In genomic region chr17:83895321-83895770, GRCm38 (mm10) we compare ENCODE assay signal across 9 mouse cellular contexts. TPM values are rescaled to one million over a fixed set of nuclear protein-coding genes. Genes with fewer than 3 reads are reported as not detected.
DNase-seq lines count a peak whose midpoint lies in the region; ATAC-seq lines count a peak whose summit lies in the region.
"Had no signal": no experiment of that assay in that cellular context is flagged by ENCODE, and none has a peak within 500 bp of the region (broad histone marks: within the 10 kb centered on the region; RNA-seq: fewer than 3 reads in every experiment).

No protein-coding gene starts in this region.

- H3K27ac ChIP-seq in hindbrain, embryonic 10.5 days: peak overlapping the region; percentile 30; the same call in 1 of the 2 replicates
- H3K27ac ChIP-seq in hindbrain, embryonic 13.5 days: no peak overlapping the region
- H3K27ac ChIP-seq in heart, embryonic 13.5 days (replicated peaks): peak overlapping the region; percentile 80

- 64% methylated on average over 8 of the region's 8 CpGs for WGBS in hindbrain, embryonic 10.5 days
- WGBS in hindbrain, embryonic 13.5 days: 50% methylated on average over 8 of the region's 8 CpGs
- 40% methylated on average over 8 of the region's 8 CpGs for WGBS in heart, embryonic 13.5 days

- peaks cover 38% of the 10 kb centered on the region for H3K4me1 ChIP-seq in hindbrain, embryonic 10.5 days (replicated peaks)
- H3K4me1 ChIP-seq in hindbrain, embryonic 13.5 days (replicated peaks): peaks cover 5% of the 10 kb centered on the region
- H3K4me1 ChIP-seq in heart, embryonic 13.5 days: peaks cover 35% of the 10 kb centered on the region

- DNase-seq in hindbrain, embryonic 10.5 days (ENCODE audit: low spot score): no peak
- peak; percentile 59 for DNase-seq in embryo, embryonic 10 days (ENCODE audit: low spot score)
- DNase-seq in lung, postnatal 10 days: peak; percentile 50
- no peak for DNase-seq in thymus, postnatal 10 days (ENCODE audit: low spot score in 2 of 2)
- no peak for DNase-seq in right cerebral cortex, postnatal 25 days
- no peak for DNase-seq in thymus, adult 18-20 months
- DNase-seq: kidney, adult 9 months had no signal

- no peaks in the 10 kb centered on the region for H3K36me3 ChIP-seq in hindbrain, embryonic 10.5 days
- H3K36me3 ChIP-seq in hindbrain, embryonic 13.5 days: no peaks in the 10 kb centered on the region
- no peaks in the 10 kb centered on the region for H3K36me3 ChIP-seq in heart, embryonic 13.5 days

- H3K9ac ChIP-seq in hindbrain, embryonic 13.5 days: no peak overlapping the region
- no peak overlapping the region for H3K9ac ChIP-seq in heart, embryonic 13.5 days

- no peak overlapping the region for H3K4me3 ChIP-seq in hindbrain, embryonic 10.5 days
- no peak overlapping the region for H3K4me3 ChIP-seq in hindbrain, embryonic 13.5 days
- no peak overlapping the region for H3K4me3 ChIP-seq in heart, embryonic 13.5 days

- no peak overlapping the region for H3K4me2 ChIP-seq in hindbrain, embryonic 13.5 days
- H3K4me2 ChIP-seq in heart, embryonic 13.5 days: no peak overlapping the region

- no peaks in the 10 kb centered on the region for H3K27me3 ChIP-seq in hindbrain, embryonic 10.5 days (ENCODE audit: insufficient read depth, poor library complexity, severe bottlenecking)
- no peaks in the 10 kb centered on the region for H3K27me3 ChIP-seq in hindbrain, embryonic 13.5 days
- no peaks in the 10 kb centered on the region for H3K27me3 ChIP-seq in heart, embryonic 13.5 days (replicated peaks)

- H3K9me3 ChIP-seq in hindbrain, embryonic 10.5 days: no peaks in the 10 kb centered on the region
- no peaks in the 10 kb centered on the region for H3K9me3 ChIP-seq in hindbrain, embryonic 13.5 days
- no peaks in the 10 kb centered on the region for H3K9me3 ChIP-seq in heart, embryonic 13.5 days

- no peak for ATAC-seq in hindbrain, embryonic 13.5 days (ENCODE audit: low FRiP score)
- ATAC-seq in heart, embryonic 13.5 days (ENCODE audit: extremely low read depth, insufficient number of reproducible peaks, low FRiP score, low TSS enrichment): peak; percentile 21; the same call in 1 of the 2 replicates

RNA-seq across cellular contexts. Expression of gene Haao, which starts 47.6 kb away (rescaled TPM):
- polyA plus RNA-seq in hindbrain, embryonic 10.5 days (2016; fragmentation: Nextera tagmentation; extraction: Ambion mirVana): 0.41 and 0.54 TPM in 2 replicates
- 0.31 and 0.36 TPM in 2 replicates for polyA plus RNA-seq in hindbrain, embryonic 13.5 days (2015; fragmentation: Nextera tagmentation; extraction: Ambion mirVana)
- 0.19 and 1.3 TPM in 2 replicates for polyA plus RNA-seq in heart, embryonic 13.5 days (2015; fragmentation: Nextera tagmentation; extraction: Ambion mirVana)

Comparison
In these comparisons a context has a peak if more than half of its experiments do, and no peak if none do; other contexts are left out.
1. DNase-seq: peak in embryo, embryonic 10 days (single experiment) and lung, postnatal 10 days (single experiment); none in hindbrain, embryonic 10.5 days (single experiment), thymus, postnatal 10 days (0 of 2), right cerebral cortex, postnatal 25 days (single experiment) and thymus, adult 18-20 months (0 of 2).